Mouse (Mus musculus) spleen, embryonic (tissue): ENCODE results near the gene Ppm1j.
"Not testable (repeated sequence)": the region's sequence is repeated elsewhere in the genome, so short reads cannot be mapped to it uniquely, and the experiment has no call there.

Experiments
- CTCF ChIA-PET: fragments of 350-600 bp; sonication (Branson Sonifier 250); formaldehyde crosslinking; loops from one replicate; lab custom pipeline; 2022; lab: Charles Lee

Gene Ppm1j

DNA sequence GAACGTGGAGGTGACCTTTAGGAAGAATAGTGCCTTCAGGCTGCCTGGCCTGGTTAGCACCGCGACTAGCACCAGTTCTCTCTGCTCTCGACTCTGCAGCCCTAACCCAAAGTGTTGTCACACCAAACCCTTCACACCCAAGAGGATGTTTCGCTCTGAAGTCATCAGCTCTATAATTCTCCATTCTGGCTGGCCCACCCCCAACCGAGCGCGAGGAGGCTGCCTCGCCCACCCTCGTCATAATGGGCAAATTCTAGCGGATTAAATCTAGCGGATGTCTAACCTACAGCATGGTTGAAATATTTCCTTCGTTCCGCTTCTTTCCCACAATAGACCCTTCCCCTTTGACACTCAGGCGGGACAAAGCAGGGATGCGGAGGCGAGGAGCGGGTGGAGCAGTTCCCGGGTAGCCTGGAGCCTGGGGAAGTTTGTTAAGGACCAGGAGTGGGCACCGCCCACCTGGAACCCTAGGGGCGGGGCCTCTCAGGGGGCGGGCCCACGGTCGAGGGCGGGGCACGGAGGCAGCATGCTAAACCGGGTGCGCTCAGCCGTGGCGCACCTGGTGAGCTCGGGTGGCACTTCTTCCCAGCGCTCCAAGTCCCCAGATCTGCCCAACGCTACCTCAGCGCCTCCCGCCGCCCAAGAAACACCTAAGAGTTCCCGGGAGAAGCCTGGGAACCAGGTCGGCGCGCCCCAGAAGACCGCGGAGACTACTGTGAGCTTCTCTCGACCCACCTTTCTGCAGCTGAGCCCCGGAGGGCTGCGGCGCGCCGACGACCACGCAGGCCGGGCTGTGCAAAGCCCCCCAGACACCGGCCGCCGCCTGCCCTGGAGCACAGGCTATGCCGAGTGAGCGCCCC is at the start of gene Ppm1j:
TSS of gene Ppm1j (plus strand) at position 496 of the 860 bp plus-strand sequence.
- CTCF ChIA-PET, result no interaction called here

DNA sequence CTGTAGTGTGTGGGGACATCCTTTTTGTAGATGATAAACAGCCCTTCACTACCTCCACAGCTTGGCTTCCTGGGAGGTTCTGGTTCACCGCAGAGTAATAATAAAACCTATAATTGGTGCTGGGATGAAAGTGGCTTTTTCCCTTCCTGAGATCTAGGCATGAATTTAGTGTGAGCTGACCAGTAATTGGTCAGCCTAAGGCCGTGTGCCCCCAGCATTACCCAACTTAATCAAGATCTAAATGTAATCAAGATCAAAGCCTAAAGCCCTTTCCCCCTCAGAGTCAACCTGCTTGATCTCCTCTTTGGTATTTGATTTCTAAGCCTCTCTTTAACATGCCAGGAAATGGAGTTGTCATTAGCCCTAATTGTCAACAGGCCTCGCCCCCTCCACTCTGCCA is 47.9 kb upstream of the Ppm1j start:
- CTCF ChIA-PET, result no interaction called here

DNA sequence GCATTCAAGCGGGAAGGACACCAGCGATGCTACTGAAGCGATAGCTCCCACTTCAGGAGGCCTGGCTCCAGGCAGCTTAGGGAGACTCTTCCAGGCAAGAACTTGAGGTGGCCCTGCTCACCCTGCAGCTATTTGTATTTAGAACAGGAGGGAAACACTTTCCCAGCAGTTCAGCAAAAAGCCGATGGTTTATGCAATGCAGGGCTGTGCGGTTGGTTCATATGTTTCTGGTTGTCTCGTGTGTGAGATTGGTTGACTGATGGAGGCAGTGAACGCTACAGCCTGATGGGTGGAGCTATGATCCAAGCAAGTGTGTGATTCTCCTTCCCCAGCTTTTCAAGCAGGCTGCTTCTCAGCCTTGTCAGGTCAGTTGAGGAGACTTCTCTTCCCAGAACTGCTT is 46.2 kb upstream of the Ppm1j start:
- CTCF ChIA-PET, result no interaction called here

DNA sequence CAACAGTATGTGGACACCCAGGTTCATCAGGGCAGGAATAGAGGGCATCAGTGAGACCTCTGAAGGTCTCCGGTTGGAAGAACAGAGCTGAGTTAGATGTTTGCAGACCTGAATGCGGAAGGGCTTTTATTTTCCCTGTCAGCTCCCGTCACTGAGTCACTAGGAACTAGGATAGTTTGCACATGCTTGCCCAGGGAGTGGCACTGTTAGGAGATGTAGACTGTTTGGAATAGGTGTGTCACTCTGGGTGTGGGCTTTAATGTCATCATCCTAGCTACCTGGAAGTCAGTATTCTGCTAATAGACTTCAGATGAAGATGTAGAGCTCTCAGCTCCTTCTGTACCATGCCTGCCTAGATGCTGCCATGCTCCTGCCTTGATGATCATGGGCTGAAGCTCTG is 38.9 kb upstream of the Ppm1j start:
- CTCF ChIA-PET, result no interaction called here

DNA sequence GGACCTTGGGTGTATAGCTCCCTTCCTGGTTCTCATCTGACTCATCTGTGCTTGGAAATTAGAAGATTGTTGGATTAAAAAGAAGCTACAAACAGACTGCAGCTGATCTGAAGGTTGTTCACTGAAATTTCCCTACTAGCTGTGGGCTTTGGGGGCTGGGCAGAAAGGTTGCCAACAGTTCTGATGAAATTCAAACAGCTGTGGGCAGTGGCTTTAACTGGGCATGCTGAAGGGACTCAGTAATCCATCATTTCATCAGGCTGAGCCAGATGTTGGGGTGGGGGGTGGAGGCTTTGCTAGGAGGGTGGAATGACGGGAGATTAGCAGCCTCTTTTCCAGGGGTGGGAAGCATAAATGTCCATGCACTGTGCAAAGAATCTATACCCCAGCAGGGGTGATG is 37.7 kb upstream of the Ppm1j start:
- CTCF ChIA-PET, result no interaction called here

DNA sequence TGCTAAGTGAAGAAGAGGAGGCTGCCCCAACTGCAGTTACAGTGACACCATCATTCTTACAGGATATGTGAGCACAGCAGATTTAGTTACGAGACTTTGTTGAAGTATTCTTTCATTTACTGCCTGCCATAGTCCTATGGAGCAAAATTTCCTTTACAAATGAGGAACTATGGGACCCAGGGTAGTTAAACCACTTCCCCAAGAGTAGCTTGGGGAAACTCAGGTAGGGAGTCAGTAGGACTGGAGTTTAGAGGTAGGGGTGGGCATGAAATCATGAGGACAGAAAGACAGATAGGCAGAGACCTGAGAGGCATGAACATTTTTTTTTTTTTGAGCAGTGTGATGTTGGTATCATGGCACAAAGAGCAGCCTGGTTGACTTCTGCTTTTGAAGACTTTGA is 37.0 kb upstream of the Ppm1j start:
- CTCF ChIA-PET, result no interaction called here

DNA sequence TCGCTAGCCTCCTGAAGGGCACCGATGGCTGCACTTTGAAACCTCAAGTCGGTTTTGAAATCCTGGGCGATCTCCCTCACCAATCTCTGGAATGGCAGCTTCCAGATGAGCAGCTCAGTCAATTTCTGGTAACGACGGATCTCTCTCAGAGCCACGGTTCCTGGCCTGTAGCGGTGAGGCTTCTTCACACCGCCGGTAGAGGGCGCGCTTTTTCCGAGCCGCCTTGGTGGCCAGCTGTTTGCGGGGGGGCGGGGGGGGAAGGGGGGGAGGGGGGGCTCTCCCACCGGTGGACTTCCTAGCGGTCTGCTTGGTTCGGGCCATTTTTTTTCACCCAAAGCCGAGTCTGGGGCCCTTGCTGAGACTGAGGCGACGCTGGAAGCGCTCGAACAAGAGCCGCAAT is 28.0 kb upstream of the Ppm1j start:
- CTCF ChIA-PET, result not testable (repeated sequence)

DNA sequence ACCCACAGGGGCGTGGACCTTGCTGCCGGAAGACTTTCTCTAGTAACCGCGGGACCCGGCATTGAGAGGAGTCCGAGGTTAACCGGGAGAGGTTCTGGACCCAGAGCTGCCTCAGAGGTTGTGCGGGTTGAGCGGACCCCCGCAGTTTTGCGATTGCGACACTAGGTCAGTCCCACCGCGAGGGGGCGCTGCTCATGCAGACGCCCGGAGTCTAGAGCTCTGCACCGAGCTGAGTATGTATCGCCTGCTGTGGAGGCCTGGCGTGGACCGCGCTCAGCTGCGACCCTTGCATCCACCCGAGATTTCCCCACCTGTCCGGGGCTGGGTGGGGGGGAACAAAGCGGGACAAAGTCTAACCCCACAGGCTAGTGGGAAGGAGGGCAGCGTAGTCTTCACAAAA is 22.4 kb upstream of the Ppm1j start:
- CTCF ChIA-PET, result no interaction called here

DNA sequence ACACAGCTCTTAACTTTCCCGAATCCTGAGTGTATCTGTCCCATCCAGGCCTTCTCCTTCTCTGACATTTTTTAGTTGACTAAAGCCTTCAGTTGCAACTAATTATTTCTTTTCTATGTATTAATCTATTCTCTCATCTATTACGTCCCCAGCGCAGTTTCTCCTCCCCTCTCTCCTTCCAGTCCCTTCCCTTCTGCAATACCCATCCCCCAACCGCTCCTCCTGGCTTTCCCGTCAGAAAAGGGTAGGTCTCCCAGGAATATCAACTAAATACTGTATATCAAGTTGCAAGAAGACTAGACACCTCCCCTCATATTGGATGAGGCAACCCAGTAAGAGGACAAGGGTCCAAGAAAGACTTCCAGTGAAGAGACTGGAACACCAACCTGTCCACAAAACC is 22.0 kb upstream of the Ppm1j start:
- CTCF ChIA-PET, result no interaction called here

DNA sequence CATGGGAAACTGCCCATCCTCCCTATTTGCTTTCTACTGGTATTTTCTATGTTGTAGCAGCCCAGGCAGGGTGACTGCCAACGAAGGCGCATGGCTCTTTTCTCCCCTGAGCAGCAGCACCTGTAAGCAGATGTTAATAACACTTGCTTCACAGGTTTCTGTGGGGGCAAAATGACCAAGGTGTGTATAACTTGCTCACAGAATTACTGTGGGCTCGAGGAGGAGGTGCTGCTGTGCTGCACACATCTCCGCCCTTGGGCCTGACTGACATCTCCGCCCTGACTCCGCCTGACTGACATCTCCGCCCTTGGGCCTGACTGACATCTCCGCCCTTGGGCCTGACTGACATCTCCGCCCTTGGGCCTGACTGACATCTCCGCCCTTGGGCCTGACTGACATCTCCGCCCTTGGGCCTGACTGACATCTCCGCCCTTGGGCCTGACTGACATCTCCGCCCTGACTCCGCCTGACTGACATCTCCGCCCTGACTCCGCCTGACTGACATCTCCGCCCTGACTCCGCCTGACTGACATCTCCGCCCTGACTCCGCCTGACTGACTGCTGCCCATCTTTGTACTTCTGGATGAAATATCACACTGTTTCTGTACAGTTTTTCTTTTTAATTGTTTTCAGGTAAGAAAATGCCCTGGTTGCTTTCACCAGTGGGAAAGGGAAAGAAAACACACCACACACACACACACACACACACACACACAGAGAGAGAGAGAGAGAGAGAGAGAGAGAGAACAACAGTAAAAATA is 18.6 kb upstream of the Ppm1j start:
- CTCF ChIA-PET, result interaction anchor here (0.6 kb wide), 1 partner anchor 139 kb away, joined by 3 read pairs; no protein-coding TSS in a partner anchor

DNA sequence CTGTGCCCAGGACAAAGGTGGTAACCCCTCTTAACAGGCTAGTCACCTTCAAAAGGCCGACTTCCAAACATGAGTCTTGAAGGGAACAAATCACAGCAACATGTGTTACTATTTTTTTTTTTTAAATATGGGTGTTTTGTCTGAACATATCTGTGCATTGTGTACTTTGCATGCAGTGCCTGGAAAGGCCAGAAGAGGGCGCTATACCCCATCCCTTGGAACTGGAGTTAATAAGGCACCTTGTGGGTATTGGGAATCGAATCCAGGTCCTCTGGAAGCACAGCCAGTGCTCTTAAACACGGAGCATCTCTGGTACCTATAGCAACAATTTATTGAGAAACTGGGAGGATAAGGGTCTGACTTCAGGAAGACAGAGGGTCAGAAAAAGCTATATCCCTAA is 15.8 kb upstream of the Ppm1j start:
- CTCF ChIA-PET, result interaction anchor here (0.6 kb wide), 1 partner anchor 196 kb away, joined by 3 read pairs; no protein-coding TSS in a partner anchor

DNA sequence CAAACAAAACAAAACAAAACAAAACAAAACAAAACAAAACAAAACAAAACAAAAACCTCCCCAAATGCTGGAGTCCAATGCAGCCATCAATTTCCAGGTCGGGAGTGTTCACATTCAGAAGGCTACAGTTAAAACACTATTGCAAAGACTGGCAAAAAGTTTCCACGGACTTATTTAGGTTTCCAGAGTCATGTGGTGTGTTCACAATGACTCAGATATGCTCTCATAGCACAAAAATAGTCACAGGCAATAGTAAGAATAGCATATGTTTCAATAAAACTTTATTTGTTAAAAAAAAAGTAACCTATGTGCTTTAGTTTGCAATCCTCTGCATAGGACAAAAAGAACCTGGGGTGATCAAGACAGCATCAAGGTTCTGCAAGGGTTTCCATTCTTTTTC is 13.7 kb upstream of the Ppm1j start:
- CTCF ChIA-PET, result no interaction called here

DNA sequence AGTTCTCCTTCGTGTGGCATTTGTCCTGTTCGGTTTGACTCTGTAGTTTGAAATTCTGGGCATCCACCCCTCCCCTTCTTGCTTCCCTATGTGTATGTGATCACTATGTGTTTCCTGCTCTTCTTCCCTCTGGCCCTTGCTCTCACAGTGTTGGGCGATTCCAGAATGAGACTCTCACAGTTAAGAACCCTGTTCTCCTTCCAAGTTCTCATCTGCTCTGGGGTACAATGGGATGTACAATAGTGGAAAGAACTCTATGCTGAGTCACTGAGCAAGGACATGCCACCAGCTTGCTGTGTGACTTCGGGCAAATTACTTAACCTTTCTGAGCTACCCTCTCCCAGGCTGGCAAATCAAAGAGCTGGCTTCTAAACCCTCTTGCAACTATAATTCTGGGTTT is 13.1 kb upstream of the Ppm1j start:
- CTCF ChIA-PET, result no interaction called here

DNA sequence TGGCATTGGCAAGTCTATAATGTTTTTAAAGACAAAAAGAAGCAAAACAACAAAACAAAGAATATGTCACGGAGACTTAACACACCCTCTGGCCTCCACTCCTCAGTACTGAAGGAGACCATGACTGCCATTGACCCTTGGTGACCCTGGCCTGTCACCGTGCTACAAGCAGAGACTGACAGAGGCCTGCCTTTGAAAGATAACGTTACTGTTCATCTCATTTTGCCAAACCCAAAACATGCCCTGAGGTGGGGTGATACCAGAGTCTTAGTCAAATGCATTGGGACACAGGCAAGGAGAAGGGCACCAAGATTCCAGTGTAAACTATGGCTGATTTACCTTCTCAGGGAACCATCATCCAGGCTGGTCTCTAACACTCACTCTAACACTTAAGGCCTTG is 11.7 kb upstream of the Ppm1j start:
- CTCF ChIA-PET, result no interaction called here

DNA sequence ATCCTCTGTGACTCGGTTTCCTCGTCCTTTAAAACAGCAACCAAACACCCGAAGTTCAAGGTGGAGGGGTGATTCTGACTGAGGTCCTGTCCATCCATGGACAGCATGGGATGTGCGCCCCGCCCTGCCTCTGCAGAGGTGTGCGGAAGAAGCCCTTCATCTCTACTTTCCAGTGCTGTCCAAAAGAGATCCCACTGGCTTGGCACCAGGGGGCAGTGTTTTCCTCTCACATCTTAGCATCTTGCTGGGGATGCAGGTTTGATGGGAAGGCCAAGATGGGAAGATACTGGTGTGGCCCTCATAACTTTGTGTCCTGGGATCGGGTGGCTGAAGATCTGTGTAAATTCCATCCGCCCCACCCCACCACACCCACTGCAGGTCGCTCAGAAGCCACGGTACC is 10.8 kb upstream of the Ppm1j start:
- CTCF ChIA-PET, result no interaction called here

DNA sequence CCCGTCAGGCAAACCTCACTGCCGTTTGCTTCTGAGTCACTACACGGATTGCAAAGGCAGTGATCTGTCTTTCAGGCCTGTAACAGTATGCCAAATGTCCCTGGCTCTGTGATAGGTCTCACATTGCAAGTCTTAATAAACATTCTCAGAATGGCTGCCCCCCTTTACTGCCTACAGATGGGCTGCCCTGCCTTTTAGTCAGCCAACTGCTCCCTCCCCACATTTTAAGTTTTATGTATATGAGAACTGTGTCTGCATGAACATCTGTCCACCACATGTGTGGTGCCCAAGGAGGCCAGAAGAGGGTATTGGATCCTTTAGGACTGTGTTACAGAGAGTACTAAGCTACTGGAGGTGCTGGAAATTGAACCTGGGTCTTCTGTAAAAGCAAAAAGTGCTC is 9.9 kb upstream of the Ppm1j start:
- CTCF ChIA-PET, result no interaction called here

DNA sequence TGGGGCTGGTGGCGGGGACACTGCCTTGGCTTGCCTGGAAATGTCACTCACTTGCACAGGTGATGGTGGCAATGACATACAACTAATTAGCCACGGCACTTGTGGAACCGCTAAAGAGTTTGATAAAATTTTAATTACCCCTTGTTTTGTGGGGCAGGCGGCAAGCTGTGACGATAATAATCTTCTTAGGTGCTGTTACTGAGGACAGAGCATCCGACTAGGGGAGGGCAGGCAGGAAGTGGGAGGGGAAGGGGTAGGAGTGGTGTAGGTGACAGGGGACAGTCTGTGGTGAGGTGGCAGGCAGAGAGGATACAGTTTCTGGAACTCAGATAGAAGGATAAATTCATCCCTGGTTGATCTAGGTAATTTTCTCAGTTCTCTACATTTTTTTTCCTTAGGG is 9.4 kb upstream of the Ppm1j start:
- CTCF ChIA-PET, result no interaction called here

DNA sequence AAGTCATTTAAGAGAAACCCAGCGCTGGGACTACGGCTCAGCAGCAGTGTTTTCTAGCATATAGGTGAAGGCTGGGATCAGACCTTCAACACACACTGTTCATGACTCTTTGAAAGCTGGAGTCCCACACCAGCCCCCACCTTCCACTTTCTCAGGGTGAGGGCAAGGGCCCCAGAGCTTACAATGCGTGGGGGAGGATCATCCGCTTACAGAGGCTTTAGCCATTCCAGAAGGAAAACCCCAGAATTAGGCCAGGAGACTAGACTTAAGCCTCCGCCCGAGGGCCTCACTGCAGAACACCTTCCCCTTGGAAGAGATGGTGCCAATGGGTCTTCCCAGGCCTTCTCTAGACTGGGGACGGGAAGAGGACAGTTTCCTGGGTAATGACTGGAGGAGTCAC is 7.6 kb upstream of the Ppm1j start:
- CTCF ChIA-PET, result no interaction called here

DNA sequence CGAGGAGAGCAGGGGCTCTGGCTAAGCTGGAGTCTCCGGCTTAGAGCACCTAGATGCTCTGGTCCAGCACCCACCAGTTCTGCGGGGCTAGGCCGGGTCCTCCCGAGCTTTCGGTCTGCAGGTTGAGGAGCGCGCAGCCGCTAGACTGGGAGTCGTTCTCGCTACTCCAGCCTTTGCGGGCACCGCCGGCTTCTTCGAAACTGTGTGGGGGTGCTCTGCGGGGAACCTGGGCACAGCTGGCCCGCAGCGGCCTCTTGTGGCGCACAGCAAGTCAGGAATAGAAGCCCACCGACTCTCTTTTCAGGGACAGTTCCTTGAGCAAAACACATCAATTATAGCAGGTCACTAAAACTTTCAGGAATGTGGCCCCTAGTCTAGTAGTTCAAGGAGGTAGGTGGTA is 3.5 kb upstream of the Ppm1j start:
- CTCF ChIA-PET, result no interaction called here

DNA sequence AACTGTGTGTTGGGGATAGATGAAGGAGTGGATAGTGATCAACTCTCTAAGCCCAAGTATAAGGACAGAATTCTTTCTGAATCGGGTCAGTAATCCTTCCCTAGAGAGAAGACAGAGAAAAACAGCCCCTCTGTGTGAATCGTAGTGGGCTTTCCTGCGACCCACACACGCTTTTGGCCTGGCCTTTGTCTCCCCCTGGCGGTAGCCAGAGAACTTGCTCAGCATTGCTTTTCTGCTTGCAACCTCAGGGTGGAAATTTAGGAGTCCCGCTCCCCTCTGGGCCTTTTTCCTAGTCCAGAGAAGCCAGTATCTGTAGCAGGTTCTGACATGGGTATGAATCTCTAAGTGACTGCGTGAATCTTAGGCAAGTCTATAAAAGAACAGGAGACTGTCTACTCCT is 907 bp upstream of the Ppm1j start:
- CTCF ChIA-PET, result no interaction called here

DNA sequence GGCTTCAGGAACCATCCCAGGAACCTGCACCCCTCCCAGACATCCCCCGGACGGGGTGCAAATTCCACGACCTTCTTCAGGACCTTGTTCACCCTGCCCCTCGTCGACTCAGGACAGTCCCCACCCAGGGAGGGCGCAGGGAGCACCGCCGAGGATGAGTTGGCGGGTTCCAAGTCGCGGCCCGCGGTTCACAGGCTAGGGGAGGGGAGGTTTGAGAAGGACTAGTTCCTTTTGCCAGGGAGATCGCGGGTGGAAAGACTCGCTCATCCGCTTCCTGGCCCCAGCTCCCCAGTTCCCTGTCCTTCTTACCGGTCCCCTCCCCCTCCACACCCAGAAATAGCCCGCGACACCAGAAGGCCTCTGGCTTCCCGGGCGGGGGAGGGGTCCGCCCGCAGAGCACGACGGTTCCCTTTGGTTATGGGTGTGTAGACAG is 631 bp downstream of the Ppm1j start, which contains the start of gene Fam19a3:
TSS of gene Fam19a3 (minus strand) at position 370 of the 433 bp plus-strand sequence.
- CTCF ChIA-PET, result no interaction called here

DNA sequence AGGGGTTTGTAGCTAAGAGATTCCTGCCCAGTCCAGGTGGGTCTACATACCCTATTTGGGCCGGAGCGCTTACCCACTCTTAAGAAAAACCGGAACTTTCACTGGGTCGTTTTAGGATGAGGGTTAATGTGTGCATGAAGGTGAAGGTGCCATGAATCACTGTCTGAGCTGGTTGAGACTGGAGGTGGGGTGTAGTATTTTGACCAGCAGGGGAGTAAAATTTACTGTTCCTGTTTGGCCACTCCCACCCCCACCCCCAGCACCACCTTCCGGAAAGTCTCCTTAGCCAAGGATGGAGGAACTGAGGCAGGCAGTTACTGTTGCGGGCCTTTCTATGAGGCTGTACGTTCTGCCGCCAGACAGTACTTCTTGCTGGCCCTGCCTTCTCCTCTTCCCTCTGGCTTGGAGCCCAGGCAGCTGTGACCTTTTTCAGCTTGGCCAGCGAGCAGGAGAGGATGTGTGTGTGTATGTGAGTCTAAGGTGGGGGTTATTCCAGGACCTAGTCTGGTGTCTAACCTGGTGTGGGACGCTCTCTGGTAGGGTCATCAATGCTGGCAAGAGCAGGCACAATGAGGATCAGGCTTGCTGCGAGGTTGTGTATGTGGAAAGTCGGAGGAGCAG is 1.3 kb downstream of the Ppm1j start:
- CTCF ChIA-PET, result interaction anchor here (0.6 kb wide), 1 partner anchor 48 kb away, joined by 4 read pairs; no protein-coding TSS in a partner anchor
